Mouse (Mus musculus): Measurements from ENCODE around the gene Plekho2. TPM values are rescaled to one million over a fixed set of nuclear protein-coding genes. Genes with fewer than 3 reads are reported as not detected.

Gene Plekho2
- total RNA-seq, 2 experiments from 2014 or later = 44.7 to 45.4 TPM

GRCm38 (mm10) chr9:65555621-65556020 is 24.2 kb downstream of the Plekho2 start:
- no peak for DNase-seq (ENCODE audit: low spot score in 2 of 2)

GRCm38 (mm10) chr9:65555001-65555405 is 24.8 kb downstream of the Plekho2 start:
- no peak for DNase-seq (ENCODE audit: low spot score in 2 of 2)

GRCm38 (mm10) chr9:65552711-65553110 is 27.1 kb downstream of the Plekho2 start:
- DNase-seq (ENCODE audit: low spot score in 2 of 2) = no peak

- no peak for DNase-seq (ENCODE audit: low spot score in 2 of 2)
Measured at GRCm38 (mm10) chr9:65552141-65552540, 27.7 kb downstream of the Plekho2 start.

GRCm38 (mm10) chr9:65551035-65551434 is 28.8 kb downstream of the Plekho2 start:
- DNase-seq (ENCODE audit: low spot score in 2 of 2) = peak in 1 of 2 experiments; percentile 43

GRCm38 (mm10) chr9:65550079-65550831 is 29.6 kb downstream of the Plekho2 start:
- no peak for DNase-seq (ENCODE audit: low spot score in 2 of 2)

GRCm38 (mm10) chr9:65549643-65550042 is 30.2 kb downstream of the Plekho2 start:
- DNase-seq (ENCODE audit: low spot score in 2 of 2) = no peak

- no peak for DNase-seq (ENCODE audit: low spot score in 2 of 2)
Measured at GRCm38 (mm10) chr9:65549139-65549538, 30.7 kb downstream of the Plekho2 start.

- DNase-seq (ENCODE audit: low spot score in 2 of 2) = no peak
Measured at GRCm38 (mm10) chr9:65548311-65548710, 31.5 kb downstream of the Plekho2 start.

- no peak for DNase-seq (ENCODE audit: low spot score in 2 of 2)
Measured at GRCm38 (mm10) chr9:65547844-65548243, 32.0 kb downstream of the Plekho2 start.

- no peak for DNase-seq (ENCODE audit: low spot score in 2 of 2)
Measured at GRCm38 (mm10) chr9:65547111-65547510, 32.7 kb downstream of the Plekho2 start.

GRCm38 (mm10) chr9:65546413-65546695 is 33.5 kb downstream of the Plekho2 start:
- no peak for DNase-seq (ENCODE audit: low spot score in 2 of 2)

GRCm38 (mm10) chr9:65545635-65546412 is 34.0 kb downstream of the Plekho2 start:
- no peak for DNase-seq (ENCODE audit: low spot score in 2 of 2)

GRCm38 (mm10) chr9:65542111-65542524 is 37.7 kb downstream of the Plekho2 start:
- no peak for DNase-seq (ENCODE audit: low spot score in 2 of 2)

- DNase-seq (ENCODE audit: low spot score in 2 of 2) = peak in 1 of 2 experiments; percentile 24
Measured at GRCm38 (mm10) chr9:65541126-65542068, 38.4 kb downstream of the Plekho2 start.

- DNase-seq (ENCODE audit: low spot score in 2 of 2) = no peak
Measured at GRCm38 (mm10) chr9:65539697-65540096, 40.1 kb downstream of the Plekho2 start.

GRCm38 (mm10) chr9:65537901-65538630 is 41.8 kb downstream of the Plekho2 start:
- no peak for DNase-seq (ENCODE audit: low spot score in 2 of 2)

GRCm38 (mm10) chr9:65536491-65536890 is 43.3 kb downstream of the Plekho2 start:
- no peak for DNase-seq (ENCODE audit: low spot score in 2 of 2)

- DNase-seq (ENCODE audit: low spot score in 2 of 2) = no peak
Measured at GRCm38 (mm10) chr9:65535789-65536469, 43.9 kb downstream of the Plekho2 start.

- DNase-seq (ENCODE audit: low spot score in 2 of 2) = no peak
Measured at GRCm38 (mm10) chr9:65535191-65535722, 44.6 kb downstream of the Plekho2 start.

All from adrenal gland, postnatal 4 days (tissue).